Mouse (Mus musculus) adipocyte (in vitro differentiated cells): Measurements from ENCODE around the gene Nlrc5.

Experiments
- DNase-seq: peaks from one replicate; pipeline ENCODE4 v3.0.0-alpha.2; 2016; ENCODE audit warnings: low spot score

Nlrc5 gene

DNA sequence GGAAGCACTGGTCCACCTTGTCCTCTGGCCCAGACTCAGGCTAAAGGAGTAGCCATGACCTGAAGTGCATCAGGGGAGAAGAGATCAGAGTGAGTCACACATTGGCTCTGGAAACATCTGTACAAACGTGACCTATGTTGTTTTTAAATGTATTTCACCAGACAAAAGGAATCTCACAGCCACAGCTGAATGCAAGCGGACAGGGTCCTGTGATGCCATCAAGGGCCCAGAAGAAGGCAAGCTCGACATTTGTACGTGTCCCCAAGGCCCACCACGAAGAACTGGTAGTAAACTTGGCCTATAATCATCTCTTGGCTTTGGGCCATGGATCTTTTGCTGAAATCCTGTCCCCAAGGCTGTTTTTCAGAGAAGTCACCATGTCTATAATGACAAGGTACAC is 35.5 kb downstream of the Nlrc5 start:
- DNase-seq = peak; percentile 14

DNA sequence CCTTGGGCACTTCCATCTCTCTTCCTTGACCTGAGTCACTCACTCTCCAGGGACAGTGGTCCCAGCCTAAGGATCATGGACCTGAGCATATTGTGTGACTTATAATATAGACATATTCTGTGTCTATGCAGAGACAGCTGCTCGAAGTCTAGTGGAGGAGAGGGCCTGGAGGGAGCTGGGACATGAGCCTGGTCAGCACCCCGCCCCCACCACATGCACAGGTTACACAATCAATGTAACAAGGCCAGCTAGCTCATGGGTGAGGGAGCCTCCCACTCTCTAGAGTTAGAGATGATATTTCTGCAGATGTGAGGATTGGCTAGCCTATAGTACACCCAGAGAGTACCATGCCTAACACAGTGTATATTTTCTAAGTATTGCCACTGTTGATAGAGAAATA is 36.6 kb downstream of the Nlrc5 start:
- peak; percentile 82 for DNase-seq

DNA sequence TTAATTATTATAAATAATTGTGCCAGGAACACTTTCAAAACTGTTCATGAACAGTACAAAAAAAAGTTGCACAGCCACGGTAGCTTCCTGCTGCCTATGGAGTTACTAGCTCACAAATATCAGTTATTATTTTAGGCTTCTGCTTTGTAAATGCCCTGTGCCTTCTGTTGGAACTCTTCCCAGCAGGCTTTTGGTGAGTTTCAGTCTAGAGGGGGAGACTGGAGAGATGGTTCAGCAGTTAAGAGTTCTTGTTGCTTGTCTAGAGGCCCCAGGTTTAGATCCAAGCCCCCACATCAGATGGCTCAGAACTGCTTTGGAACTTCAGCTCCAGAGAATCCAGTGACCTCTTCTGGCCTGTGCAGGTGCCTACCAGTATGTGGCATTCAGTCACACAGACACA is 37.1 kb downstream of the Nlrc5 start:
- DNase-seq = peak; percentile 74

DNA sequence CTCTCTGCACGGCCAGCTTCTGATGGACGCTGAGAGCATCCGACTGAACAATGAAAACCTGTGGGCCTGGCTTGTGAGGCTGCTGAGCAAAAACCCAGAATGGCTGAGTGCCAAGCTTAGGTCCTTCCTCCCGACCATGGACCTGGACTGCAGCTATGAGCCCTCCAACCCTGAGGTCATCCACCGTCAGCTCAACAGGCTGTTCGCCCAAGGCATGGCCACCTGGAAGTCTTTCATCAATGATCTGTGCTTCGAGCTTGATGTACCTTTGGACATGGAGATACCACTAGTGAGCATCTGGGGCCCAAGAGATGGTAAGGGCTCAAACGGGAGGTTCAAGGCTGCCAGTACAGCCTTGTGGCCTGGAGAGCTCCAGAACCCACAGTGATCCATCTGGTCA is 38.6 kb downstream of the Nlrc5 start:
- no peak for DNase-seq

DNA sequence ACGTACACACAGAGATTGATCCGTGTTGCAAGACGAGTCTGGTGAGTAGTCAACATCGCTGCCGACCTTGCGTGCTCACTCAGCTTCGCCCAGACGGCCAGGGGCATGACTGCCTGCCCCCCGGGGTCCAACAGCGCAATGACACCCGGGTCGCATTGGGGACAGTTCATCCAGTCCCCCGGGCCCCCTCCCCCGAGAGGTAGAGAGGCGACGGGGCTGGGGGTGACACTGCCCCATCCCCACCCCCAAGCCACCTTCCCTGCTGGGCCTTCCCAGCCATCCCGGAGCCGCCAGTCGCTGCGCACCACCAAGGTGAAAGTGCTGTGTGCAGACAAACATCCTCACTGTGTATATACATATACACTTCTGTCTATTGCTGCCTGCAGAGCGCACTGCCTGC is 39.3 kb downstream of the Nlrc5 start:
- DNase-seq = no peak

DNA sequence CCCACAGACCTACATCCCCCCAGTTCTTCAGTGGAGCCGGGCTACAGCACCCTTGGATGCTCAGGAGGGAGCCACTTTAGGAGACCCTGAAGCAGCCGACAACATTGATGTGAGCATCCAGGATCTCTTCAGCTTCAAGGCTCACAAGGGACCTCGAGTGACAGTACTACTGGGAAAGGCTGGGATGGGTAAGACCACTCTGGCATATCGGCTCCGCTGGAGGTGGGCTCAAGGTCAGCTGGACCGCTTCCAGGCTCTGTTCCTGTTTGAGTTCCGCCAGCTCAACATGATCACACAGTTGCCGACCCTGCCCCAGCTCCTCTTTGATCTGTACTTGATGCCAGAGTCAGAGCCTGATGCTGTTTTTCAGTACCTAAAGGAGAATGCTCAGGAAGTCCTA is 41.6 kb downstream of the Nlrc5 start:
- DNase-seq = no peak

DNA sequence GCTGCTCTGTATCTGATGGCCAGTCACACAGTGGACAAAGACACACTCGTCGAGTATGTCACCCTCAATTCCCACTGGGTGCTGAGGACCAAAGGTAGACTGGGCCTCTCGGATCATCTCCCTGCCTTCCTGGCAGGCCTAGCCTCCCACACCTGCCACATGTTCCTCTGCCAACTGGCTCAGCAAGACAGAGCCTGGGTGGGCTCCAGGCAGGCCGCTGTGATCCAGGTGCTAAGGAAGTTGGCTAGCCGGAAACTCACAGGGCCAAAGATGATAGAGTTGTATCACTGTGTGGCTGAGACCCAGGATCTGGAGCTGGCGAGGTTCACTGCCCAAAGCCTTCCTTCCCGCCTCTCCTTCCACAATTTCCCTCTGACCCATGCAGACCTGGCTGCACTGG is 42.7 kb downstream of the Nlrc5 start:
- DNase-seq = no peak

DNA sequence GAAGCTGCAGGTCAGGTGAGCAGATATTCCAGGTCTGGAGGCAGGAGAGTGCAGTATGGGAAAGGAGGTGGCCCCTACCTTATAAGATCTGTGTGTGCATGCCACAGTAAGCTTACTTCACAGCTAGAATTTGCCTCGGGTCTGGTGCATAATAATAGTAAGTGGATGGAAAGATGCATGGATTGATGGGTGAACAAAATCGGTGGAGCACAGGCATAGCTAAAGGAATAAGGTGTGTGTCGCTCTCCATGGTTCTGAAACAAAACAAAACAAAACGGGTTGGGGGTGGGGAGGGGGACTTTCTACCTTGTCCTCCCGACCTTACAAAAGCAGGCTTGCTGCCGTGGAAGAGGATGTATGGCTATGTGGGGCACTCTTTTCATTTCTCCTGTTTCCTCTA is 47.9 kb downstream of the Nlrc5 start:
- peak; percentile 12 for DNase-seq

DNA sequence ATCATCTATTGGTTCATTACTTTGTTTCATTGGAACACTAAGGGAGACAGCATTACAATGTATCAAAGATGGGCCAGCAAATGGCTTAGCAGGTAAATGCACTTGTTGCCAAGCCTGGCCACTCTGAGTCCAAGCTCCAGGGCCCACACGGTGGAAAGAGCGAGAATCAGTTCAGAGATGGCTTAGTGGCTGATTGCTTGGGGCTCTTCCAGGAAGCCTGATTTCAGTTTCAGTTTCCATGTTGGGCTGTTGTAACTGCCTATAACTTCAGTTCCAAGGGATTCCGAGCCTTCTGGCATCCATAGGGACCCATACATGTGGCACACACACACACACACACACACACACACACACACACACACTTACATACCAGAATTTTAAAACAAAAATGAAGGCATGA is 51.1 kb downstream of the Nlrc5 start:
- peak; percentile 60 for DNase-seq

DNA sequence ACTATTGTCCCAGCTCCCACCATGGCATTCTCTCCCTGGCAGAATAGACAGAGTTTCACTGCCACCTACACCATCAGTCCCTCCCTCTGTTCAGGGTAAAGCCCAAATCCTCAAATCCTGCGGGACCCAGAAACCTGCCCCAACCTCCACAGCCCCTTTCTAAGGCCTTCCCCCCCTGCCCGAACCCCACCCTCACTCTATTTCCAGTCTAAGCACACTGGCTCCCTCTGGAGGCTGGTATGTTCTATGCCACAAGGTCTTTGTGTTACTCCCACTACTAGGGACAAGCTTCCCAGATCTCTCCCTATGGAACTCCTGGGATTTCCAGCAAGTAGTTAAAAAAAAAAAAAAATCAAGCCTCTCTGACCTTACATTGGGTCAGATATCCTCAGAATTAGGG is 51.7 kb downstream of the Nlrc5 start:
- peak; percentile 72 for DNase-seq

DNA sequence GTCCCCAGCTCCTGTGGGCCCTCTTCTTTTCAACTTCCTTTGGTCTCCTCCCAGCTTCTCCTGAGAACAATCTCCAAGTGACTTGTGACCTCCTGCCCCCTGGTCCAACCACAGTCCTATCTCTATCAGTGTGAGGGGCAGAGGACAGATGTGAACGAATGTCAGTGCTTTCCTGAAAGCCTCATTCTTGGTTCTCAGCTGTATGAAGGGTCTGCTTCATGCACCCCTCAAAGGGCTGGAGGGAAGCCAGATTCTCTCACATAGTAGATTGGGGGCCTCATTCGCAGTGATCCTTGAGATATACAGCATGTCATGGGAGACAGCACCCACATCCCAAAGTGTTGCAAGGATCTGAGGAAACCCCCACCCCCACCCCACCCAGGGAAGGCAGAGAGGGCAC is 53.9 kb downstream of the Nlrc5 start:
- no peak for DNase-seq

DNA sequence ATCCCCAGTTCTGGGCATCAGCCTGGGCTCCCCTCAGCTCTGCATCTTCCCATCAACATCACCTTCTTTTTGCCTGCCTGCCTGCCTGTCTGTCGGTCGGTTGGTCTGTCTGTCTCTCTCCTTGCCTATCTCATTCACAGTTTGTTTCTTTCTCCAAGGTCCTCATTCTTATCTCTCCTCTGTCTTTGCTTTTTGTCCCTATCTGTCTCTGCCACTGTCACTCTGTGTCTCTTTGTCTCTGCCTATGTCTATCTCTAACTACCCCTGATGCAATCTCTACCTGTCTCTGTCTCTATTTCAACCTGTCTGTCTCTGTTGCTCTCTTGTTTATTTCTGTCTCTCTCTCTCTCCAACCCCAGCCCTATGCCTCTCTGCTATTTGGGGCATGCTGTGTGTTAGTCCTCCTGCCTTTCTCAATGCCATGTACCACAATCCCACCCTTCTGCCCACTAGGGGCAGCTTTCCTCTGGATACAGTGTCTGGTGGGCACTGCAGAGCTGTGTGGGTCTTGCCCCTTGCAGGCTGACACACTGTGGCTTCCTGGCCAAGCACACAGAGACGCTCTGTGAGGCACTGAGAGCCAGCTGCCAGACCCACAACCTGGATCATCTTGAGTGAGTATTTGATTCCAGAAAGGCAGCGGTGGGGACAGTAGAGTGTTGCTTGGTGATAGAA is 55.8 kb downstream of the Nlrc5 start:
- no peak for DNase-seq

DNA sequence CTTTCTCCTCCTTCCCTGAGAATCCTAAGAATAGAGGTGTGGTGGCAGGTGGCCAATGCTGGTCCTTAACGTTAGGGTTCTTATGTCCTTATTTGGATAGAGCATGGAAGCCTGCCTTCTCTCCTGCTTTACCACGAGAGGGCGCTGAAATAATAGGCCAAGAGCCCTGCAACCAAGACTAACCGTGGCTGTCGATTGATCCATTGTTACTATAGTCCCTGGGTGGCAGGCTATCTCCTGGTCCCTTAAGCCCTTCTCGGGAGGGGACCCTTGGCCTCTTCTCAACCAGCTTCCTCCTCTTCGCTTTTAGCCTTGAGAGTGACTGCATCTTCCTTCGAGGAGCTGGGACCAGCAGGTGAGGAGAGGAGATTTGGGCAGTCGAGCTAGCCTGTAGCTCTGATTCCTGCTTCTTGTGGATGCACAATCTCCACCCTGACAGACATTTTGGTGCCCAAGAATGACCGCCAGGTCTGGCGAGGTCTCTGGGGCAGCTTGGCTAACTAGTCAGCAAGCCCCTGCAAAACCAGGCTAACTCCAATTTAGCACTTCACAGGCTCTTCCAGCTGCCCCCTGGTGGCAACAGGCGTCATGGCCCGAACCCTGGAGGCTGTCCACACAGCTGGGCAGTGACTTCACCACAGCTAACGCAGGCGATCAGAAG is 58.0 kb downstream of the Nlrc5 start:
- peak; percentile 80 for DNase-seq

DNA sequence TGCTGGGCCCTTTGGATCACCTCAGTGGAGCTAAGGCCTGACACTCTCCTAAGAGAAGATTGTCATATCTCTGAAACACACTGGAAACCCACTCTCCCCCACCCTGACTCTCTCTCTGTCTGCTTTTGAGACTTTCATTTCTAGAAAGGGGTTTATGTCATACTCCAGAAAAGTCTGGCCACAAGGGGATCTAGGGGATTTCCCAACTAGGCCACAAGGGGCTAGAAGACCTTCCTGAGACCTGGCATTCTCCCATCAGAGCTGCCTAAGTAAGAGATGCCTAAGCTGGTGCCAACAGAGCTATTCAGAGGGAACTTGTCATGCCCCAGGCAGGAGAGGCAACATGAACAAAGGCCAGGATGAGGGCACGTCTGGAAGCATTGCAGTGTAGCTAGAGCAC is 59.1 kb downstream of the Nlrc5 start:
- peak; percentile 45 for DNase-seq

DNA sequence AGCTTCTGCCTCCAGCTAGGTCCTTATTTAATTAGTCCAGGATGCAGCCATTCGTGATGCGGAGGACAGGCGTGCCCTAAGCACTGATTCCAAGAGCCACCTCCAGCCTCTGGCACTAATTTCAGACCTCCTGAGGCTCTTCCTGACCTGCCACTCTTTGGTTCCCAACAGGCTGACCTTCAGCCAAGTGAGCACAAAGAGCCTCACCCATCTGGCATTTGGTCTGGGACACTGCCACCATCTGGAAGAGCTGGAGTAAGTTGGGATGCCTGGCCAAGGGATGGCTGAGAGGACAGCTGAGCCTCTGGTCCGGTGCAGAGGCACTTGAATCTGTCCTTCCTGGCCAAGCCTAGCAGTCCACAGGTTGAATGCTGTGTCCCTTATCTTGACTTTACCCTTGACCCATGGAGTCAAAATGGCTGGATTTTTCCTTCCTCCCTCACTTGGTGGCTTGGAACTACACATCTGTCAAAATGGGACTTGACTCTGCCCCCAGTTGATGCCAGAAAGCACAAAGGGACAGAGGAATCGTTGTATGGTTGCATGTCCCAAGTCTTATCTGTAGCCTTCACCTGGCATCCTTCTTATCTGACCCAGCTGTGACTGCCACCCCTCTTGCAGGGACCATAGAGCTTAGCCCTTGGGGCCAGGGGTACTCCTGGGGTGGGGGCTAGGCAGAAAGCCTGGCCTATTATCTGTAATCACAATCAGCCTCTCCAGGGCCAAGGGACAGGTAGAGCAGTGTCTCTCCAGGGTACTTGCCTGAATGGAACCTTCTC is 81.5 kb downstream of the Nlrc5 start:
- DNase-seq = peak; percentile 89

DNA sequence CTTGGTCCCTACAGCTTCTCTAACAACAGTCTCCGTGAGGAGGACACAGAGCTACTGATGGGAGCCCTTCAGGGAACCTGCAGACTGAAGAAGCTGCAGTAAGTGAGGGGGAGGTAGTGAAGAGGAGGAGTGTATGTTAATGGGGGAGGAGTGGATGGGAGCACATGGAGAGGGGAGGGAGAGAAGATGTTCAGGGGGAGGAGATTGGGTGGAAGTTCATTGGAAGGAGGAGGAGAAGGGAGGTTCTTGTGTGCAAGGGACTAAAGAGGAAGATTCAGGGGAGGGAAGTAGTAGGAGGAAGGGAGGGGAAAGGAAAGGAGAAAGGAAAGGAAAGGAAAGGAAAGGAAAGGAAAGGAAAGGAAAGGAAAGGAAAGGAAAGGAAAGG is 82.0 kb downstream of the Nlrc5 start:
- peak; percentile 71 for DNase-seq

DNA sequence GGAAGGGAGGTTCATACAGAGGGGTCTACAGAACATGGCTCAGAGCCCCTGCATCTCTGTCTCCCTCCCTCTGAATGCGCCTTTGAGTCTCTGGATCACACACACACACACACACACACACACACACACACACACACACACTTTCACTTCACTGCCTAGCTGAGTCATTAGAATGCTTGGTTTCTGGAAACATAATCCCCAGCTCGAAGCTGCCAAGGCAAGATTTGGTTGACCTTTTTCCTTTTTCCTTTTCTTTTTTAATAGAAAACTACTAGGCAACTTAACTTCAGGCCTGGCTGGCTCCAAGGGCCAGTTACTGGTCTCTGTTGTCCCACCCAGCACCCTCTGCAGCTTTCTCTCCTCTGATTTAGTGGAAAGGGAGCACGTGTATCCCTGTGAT is 82.6 kb downstream of the Nlrc5 start:
- peak; percentile 85 for DNase-seq

DNA sequence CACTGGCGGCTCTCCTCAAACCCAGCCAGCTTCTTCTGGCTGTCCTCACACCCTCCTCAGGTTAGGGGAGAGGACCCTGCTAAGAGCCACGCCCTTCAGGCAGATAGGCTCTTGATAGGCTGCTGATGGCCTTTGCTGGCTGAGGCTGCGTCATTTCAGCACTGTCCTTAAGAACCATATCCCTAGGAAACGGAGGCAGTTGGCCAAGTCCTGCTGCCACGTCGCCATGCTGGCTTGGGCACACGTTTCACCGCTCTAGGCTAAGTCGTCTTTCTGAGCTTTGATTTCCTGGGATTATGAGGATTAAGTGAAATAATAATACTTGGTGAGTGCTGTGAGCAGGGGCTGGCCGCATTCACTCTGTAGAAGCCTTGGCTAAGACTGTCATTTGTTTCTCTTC is 84.2 kb downstream of the Nlrc5 start:
- no peak for DNase-seq

DNA sequence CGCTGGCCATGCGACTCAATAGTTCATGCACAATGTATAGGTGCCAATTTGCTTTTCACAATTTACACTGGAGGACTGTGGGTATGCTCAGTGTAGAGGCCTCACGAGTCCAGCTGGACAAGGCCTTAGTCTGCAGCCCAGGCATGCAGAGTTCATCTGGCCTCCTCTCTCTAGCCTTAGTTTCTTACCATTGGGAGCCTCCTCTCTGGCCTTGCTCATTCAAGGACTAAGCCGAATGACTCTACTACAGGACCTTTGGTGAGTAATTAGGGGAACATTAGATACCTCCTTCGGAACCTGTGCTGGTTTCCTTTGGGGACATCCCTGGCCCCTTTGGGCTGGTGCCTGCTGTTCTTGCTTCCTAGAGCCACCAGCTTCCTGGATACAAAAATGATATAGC is 84.9 kb downstream of the Nlrc5 start:
- no peak for DNase-seq

DNA sequence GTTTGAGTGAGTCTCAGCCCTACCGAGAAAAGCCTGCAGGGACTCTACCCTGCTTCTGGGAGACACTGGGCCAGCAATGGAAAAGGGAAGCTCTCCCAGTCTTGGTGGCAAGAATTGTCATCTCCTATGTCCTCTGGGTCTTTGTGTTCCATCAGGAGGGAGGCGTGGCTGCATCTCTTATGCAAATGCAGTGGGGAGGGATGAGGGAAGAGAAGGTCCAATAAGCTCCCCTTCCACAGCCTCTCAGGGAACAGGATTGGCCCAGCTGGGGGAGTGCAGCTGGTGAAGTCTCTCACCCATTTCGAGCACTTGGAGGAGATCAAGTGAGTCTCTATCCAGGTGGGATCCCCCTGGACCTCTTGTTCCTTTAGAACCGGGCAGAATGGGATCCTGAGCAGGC is 87.3 kb downstream of the Nlrc5 start:
- DNase-seq = no peak

DNA sequence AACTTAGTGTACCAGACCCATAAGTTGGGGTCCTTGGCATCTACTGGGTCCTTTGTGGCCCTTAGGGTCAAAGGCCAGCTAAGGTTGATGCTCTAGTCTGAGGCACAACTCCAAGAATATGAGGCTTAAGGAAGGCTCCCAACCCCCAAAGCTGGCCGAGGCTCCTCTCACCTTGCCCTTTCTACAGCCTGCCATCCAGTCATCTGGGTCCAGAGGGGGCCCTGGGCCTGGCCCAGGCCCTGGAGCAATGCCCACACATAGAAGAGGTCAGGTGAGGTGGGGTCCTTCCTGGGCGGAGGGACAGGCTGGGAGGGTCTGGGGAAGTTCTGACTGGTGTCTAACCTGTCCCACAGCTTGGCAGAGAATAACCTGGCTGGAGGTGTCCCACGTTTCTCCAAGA is 88.3 kb downstream of the Nlrc5 start:
- no peak for DNase-seq

DNA sequence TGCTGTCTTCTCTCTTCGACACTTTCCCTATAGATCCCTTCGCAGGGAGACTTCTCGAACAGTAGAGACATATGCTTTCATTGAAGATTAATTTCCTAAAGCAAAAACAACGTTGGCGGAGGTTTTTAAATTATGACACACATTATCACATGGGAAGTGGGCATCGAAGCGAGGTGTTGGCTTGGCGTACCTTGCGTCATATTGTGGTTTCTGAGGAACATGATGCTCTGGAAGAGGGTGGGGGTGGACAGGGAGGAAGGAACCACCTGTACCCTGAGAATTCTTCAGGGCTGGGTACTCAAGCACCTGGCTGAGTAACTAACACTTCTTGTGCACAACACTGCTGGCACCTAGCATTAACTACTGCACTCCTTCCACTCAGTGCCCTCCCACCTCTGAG is 90.4 kb downstream of the Nlrc5 start:
- no peak for DNase-seq

DNA sequence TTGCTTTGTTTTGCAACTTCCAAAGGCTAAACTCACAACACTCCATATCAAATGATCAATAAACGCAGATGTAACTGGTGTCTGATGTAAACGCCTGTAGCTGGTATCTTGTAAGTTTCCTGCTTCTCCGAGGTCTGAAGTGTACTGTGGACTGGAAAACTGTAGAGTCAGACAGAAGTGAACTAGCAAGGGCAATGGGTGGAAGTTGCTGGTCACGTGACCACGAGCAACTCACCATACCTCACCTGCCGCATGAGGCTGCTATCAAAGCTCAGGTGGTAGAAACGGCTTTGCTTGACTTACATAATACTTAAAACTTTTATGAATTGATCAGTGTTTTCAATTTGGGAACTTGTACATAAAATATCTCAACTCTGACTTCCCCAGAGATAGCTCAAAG is 93.0 kb downstream of the Nlrc5 start:
- no peak for DNase-seq
